Mouse (Mus musculus) liver, embryonic 18 days (tissue): ENCODE data around the gene Them7. TPM values are rescaled to one million over a fixed set of nuclear protein-coding genes. Genes with fewer than 3 reads are reported as not detected.

Experiments
- polyA plus RNA-seq: library from polyadenylated mRNA; depleted of rRNA; stranded (reverse); fragments of >200 nt; gene quantifications from 2 replicates; pipeline ENCODE4 v1.2.3, GENCODE M21; 2012; rRNA removed

The Them7 gene
- 4.0 and 4.1 TPM in 2 replicates for polyA plus RNA-seq

DNA sequence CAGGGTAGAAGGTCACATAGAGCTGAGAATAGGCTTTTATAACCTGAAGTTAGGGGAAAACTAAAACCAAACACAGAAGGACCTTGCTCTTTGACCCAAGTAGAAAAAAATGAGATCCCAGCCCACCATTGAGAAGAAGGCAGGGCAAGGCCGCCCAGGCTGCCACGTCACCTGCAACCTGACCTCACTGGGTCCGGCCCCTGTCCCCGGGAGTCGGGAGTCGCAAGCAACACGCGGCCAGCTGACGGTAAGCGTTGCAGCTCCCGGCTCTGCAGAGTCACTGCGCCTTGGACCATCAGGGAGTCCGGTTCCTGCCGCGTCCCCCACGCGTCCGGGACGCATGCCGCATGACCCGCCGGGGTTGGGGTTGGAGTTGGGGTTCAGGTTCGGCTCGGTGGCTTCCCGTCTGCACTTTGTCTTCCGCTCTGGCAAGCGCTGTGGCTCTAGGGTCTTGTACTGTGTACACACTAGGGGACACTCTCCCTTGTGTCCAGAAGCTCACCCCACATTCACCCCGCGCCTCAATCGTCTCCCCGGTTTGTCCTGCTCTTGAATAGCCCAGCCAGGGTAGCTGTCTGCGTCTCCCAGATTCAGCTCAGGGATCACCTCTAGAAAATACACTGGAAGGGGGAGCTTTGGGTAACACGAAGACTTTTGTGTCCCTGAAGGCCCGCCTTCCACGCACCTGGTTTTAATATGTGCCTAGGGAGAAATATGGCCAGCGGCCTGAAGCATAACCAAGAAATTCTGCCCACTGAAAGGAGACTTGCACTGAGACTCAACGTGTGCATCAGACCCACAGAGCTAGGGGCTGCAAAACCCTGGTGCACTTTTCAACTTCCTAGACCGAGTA lies at the start of gene Them7:
Gene Them7 (plus strand): TSS at position 187 of the 853 bp plus-strand sequence.

DNA sequence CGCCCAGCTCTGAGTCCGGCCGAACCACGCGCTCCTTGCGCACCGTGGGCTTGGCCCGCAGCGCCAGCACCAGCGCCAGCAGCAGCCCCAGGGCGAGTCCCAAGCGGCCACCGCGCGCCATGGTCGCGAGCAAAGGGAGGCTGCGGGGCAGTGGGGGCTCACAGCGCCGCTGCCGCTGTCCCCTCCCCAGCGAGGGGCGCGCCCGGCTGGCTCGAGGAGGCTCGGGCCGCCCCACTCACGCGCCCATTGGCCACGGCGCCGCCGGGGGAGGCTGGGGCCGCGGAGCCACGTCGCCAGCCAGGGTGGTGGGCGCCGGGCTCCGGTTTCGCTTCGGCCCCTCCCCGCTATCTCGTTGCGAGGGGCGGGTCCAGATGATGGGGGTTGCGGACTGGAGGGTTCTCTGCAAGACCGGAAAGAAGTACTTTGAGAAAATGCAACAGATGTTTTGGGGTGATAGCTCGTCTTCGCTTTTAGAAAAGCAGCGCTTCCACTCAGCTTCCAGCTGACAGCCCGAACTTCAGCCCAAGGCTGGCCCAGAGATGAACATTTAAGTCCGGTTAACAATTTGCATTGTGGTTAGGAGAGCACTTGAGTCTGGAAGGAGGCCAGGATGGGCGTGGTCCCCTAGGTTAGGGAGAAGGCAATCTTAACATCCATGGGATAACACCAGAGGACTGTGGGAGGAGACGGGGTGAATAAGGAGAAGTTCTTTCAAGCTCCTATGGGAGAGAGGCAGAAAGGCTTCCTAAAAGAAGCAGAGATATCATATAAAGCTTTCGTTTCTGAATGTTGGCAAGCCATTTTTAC lies 175.2 kb downstream of the Them7 start, which contains the start of gene Rcn1:
Gene Rcn1 (minus strand): TSS at position 235 of the 807 bp plus-strand sequence.

Other genes with a start within 250 kb of the Them7 start
- gene Eif3m, start 207.2 kb upstream of the Them7 start, polyA plus RNA-seq, result 62.9 and 63.9 TPM in 2 replicates
- gene Gm11060, start 132.3 kb upstream of the Them7 start, polyA plus RNA-seq, result not detected in 2 replicates
- 1.2 and 1.4 TPM in 2 replicates for gene Wt1, start 97.8 kb upstream of the Them7 start, polyA plus RNA-seq
- gene Rcn1, start 175.0 kb downstream of the Them7 start, polyA plus RNA-seq, result 8.2 and 8.9 TPM in 2 replicates